Mouse (Mus musculus) T-helper 2 cell (primary cell): ENCODE measurements around the gene Magi1.
"Not testable (repeated sequence)": the region's sequence is repeated elsewhere in the genome, so short reads cannot be mapped to it uniquely, and the experiment has no call there.

ENCODE experiments used
- in situ Hi-C: fragments of 300-600 bp; cut with MboI, MseI; formaldehyde crosslinking; loops from one replicate; pipeline ENCODE4 v1.15.1; 2025; ENCODE audit warnings: high pct_unique_total_duplicates

Magi1 gene

GRCm38 (mm10) chr6:94008577-94008976 lies 275.1 kb downstream of the Magi1 start:
- in situ Hi-C loops: no loop called here

GRCm38 (mm10) chr6:94003586-94003985 lies 280.1 kb downstream of the Magi1 start:
- in situ Hi-C loops: not testable (repeated sequence)

- in situ Hi-C loops: no loop called here
Observed at GRCm38 (mm10) chr6:93996841-93997485, 286.8 kb downstream of the Magi1 start.

DNA sequence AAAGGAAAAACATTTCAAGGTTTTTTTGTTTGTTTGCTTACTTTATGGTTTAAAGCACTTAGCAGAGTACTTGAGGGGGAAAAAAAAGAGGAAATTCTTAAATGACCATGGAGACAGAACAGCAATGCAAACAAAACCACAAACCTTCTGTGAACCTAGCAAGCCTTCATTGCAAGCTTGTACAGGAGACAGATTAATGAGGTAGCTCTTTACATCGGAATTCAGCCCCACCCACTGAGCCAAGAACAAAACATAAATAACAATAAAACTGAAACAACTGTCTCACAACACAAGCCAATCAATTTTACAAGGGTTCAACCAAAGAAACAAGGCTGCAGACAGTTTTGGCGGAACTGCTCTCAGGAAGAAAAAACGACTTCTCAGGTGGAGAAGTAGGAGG lies 296.2 kb downstream of the Magi1 start:
- in situ Hi-C loops: no loop called here

- in situ Hi-C loops: no loop called here
Observed at GRCm38 (mm10) chr6:93985111-93985510, 298.6 kb downstream of the Magi1 start.

DNA sequence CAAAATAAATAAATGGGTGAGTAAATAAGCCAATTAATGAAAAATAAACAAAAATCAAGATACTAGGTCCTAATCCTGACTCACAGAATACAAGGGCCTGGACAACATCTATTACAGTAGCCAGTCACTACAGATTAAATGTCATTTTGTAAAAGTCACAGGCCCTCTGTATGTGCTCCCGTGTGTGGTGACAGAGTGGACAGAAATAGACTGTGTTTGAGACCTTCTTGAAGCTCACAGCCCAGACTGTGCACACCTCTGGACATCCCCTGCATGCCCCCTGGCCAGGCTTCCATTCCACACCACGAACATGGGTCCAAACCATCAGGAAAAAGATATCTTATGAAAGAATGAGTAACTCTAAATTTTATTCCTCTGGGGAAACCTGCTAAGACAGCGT lies 300.2 kb downstream of the Magi1 start:
- in situ Hi-C loops: no loop called here

DNA sequence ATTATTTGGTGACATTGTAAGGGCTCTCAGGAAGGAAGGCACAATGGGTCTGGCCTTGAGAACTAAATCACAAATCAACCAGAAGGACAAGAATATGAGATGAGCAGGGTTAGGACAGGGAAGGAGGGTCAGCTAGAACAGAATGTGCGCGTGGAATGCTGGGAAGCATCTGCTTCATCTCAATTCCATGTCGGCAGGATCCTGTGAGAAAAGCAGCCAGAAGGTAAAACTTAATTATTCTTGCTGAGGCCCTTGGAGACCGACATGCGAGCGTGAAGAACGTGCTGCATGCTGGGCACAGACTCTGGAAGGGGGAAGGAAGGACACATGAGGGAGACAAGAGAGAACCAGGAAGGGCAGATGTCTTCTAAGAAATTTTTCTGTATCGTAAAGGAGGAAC lies 302.5 kb downstream of the Magi1 start:
- in situ Hi-C loops: no loop called here

- in situ Hi-C loops: no loop called here
Observed at GRCm38 (mm10) chr6:93979241-93979640, 304.5 kb downstream of the Magi1 start.

- in situ Hi-C loops: no loop called here
Observed at GRCm38 (mm10) chr6:93968721-93969120, 315.0 kb downstream of the Magi1 start.

GRCm38 (mm10) chr6:93962757-93963336 lies 320.9 kb downstream of the Magi1 start:
- in situ Hi-C loops: no loop called here

DNA sequence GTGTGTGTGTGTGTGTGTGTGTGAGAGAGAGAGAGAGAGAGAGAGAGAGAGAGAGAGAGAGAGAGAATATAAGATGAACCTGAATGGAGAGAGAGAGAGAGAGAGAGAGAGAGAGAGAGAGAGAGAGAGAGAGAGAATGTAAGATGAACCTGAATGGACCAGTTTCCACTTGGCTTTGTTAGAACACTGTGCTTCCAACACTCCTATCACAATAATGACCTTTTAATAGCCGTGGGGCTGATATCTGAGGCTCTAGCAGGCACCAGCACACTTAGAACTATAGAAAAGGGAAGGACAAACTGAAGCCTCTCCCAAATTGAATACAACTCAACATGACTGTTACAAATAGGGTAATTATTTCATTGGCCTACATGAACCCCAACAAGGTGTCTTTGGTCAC lies 321.9 kb downstream of the Magi1 start:
- in situ Hi-C loops: no loop called here

GRCm38 (mm10) chr6:93957172-93957571 lies 326.5 kb downstream of the Magi1 start:
- in situ Hi-C loops: no loop called here

GRCm38 (mm10) chr6:93946612-93947011 lies 337.1 kb downstream of the Magi1 start:
- in situ Hi-C loops: no loop called here

GRCm38 (mm10) chr6:93936359-93936758 lies 347.4 kb downstream of the Magi1 start:
- in situ Hi-C loops: no loop called here

GRCm38 (mm10) chr6:93935793-93936192 lies 347.9 kb downstream of the Magi1 start:
- in situ Hi-C loops: no loop called here

DNA sequence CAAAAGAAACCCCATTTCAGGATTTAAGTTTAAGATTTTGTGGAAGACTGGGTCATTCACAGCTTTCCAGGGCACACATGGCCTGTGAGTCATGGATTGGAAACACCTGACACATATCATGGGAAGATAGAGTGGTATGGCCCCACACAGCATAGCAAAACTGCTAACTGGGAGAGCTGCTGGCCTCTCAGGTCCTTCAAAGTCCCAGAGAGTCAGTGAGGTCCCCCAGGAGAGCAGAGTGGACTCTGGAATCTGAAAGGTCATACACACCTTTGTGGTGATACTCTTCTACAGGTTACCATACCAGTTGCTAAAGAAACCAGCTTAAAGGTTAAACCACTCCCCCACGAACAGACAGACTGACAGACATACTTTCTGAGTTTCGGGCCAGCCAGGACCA lies 349.0 kb downstream of the Magi1 start:
- in situ Hi-C loops: no loop called here

- in situ Hi-C loops: no loop called here
Observed at GRCm38 (mm10) chr6:93924568-93924967, 359.1 kb downstream of the Magi1 start.

DNA sequence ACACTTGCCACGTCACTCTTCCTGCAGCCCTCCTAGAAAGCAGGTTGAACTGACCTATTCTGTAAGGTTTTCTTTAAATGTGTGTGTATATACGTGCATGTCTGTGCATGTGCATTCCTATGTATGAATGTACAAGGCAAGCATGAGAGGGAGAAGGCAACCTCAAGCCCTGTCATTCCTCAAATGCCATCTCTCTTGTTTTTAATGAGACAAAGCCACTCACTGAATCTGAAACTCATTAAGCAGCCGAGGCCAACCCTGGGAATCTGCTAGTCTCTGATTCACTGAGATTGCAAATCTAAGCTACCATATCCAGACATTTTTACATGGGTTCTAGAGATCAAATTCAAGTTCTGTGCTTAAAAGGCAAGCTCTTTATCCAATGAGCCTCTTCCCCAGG lies 359.7 kb downstream of the Magi1 start:
- in situ Hi-C loops: no loop called here

- in situ Hi-C loops: no loop called here
Observed at GRCm38 (mm10) chr6:93923351-93923750, 360.4 kb downstream of the Magi1 start.

DNA sequence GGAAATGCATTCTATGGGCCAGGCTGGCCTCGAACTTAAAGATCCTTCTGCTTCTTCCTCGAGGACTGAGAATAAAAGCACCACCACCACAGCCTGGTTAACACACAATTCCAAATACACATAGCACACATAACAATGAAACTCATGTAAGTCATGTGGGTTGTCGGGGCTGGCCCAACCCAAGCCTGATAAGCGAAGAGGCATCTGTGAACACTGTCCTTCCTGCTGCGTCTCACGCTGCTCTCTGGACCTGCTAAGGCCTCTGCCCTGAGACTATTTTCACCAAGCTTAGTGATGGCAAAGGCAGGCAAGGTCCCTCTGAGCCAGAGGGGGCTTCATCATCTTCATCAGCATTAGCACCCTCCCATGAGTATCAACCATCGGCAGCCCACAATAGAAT lies 360.8 kb downstream of the Magi1 start:
- in situ Hi-C loops: no loop called here

DNA sequence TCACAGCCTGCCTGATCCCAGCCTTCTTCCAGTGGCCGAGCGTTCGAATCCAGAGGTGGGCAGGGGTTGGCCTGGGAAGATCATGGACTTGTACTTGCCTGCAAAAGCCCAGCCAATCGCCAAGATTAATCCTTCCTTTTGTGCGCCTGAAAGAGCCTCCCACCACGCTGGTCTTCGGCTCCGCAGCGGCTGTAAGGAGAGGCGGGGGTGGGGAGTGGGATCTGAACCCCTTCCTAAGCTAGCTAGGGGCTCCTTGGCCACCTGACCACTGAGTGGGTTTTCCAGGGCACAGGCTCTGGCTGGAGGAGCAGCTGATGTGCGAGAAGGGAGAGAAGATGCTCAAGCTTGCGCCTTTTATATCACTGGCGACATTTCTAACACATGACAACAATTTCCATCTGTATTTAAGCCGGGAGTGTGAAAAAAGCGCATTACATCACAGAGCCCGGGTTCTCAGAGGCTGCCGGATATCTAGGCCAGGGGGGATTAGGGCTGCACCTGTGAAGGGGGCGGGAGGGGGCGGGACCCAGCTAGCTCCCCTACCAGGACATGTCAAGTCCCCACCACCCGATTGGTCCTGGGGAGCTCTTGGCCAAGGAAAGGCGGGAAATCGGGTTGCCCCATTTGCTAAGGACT lies 370.4 kb downstream of the Magi1 start:
- in situ Hi-C loops: no loop called here

GRCm38 (mm10) chr6:93912582-93913225 lies 371.0 kb downstream of the Magi1 start:
- in situ Hi-C loops: no loop called here
